Comparison of ENCODE assay signal across 19 mouse cellular contexts in the genomic region with DNA sequence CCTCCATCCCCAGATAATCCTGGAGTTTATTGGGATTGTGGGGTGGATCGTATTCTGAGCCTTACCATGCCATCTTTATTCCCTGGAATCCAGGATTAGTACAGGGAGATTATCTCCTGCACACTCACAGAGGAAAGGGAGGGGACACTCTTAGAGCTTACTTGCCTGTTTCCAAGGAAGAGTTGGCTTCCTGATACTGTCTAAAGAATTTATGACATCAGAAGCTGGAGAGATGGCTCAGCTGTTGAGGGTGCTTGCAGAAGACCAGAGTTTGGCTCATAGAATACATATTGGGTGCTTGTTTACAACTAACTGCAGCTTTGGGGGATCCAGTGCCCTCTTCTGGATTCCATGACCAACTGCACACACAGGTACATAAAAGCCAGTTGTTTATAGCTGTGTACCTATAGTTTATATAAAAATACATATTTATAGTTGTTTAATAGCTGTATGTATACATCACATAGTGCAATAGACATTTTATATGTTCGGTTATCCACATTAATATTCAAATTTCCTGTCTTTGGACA. TPM values are rescaled to one million over a fixed set of nuclear protein-coding genes. Genes with fewer than 3 reads are reported as not detected.
A peak's percentile ranks its signal among the peaks of the same experiment; 100 is the strongest.
DNase-seq lines count a peak whose midpoint lies in the region; ATAC-seq and TF ChIP-seq lines count a peak whose summit lies in the region.
"Had no signal": no experiment of that assay in that cellular context is flagged by ENCODE, and none has a peak within 500 bp of the region (broad histone marks: within the 10 kb centered on the region; RNA-seq: fewer than 3 reads in every experiment).

No protein-coding gene starts in this region.

- H3K9ac ChIP-seq in midbrain, embryonic 11.5 days (ENCODE audit: low read length), result no peak overlapping the region
- H3K9ac ChIP-seq in midbrain, embryonic 16.5 days (ENCODE audit: low read depth, low read length), result no peak overlapping the region
- H3K9ac ChIP-seq: limb, embryonic 12.5 days; neural tube, embryonic 15.5 days had no signal

- DNase-seq in kidney, adult 2 months, result peak; percentile 25
- DNase-seq in kidney, adult 8-10 months, result no peak
- DNase-seq in midbrain, embryonic 11.5 days (ENCODE audit: low spot score, missing footprints), result peak; percentile 61
- DNase-seq in Patski (ENCODE audit: low read depth, low spot score), result no peak
- DNase-seq in cerebellum, postnatal 10 days, result no peak
- DNase-seq in adrenal gland, adult 8-10 months, result no peak
- DNase-seq: adrenal gland, postnatal 14 days; cerebellum, postnatal 14 days; heart, postnatal 14 days; kidney, postnatal 14 days; layer of hippocampus, postnatal 36 days had no signal

- ATAC-seq in midbrain, embryonic 11.5 days (ENCODE audit: low FRiP score), result no peak
- ATAC-seq in midbrain, embryonic 16.5 days, result no peak
- ATAC-seq in Patski, result no peak
- ATAC-seq in megakaryocyte-erythroid progenitor cell, adult 5-6 weeks (replicated peaks; ENCODE audit: low FRiP score, low TSS enrichment, poor library complexity, severe bottlenecking), result 0 out of 2 replicates have a peak, but pooled peaks have one; percentile 32
- ATAC-seq: hindbrain, postnatal 0 days had no signal

- TF ChIP-seq CTCF in kidney, adult 2 months (conservative IDR thresholded peaks at IDR 0.05; ENCODE audit: insufficient read depth, insufficient read length, low read depth, low read length), result peak; percentile 8; the same call in 1 of the 2 replicates
- peak; percentile 33 for TF ChIP-seq CTCF in Patski (IDR thresholded peaks at IDR 0.05)

- CTCF ChIA-PET in Patski (lab: Charles Lee), result interaction anchor here (0.6 to 1.7 kb wide), 4 partner anchors 8 to 383 kb away, joined by 3 to 13 read pairs (median 3); no protein-coding TSS in a partner anchor

- H3K27ac ChIP-seq in kidney, adult 2 months (ENCODE audit: insufficient read depth, low read depth, low read length), result 0 out of 2 replicates have a peak overlapping the region, but pooled peaks have one; percentile 12
- no peak overlapping the region for H3K27ac ChIP-seq in midbrain, embryonic 11.5 days (ENCODE audit: low read depth, low read length)
- H3K27ac ChIP-seq in midbrain, embryonic 16.5 days (ENCODE audit: low read length), result no peak overlapping the region
- H3K27ac ChIP-seq: hindbrain, postnatal 0 days; limb, embryonic 12.5 days; macrophage; neural tube, embryonic 15.5 days had no signal

- H3K4me3 ChIP-seq in kidney, adult 2 months (ENCODE audit: insufficient read depth, low read depth, low read length), result no peak overlapping the region
- H3K4me3 ChIP-seq in midbrain, embryonic 11.5 days (ENCODE audit: low read depth, low read length), result no peak overlapping the region
- no peak overlapping the region for H3K4me3 ChIP-seq in midbrain, embryonic 16.5 days (ENCODE audit: low read depth, low read length)
- H3K4me3 ChIP-seq: limb, embryonic 12.5 days; neural tube, embryonic 15.5 days had no signal

- H3K4me2 ChIP-seq in midbrain, embryonic 11.5 days, result no peak overlapping the region
- no peak overlapping the region for H3K4me2 ChIP-seq in midbrain, embryonic 16.5 days (ENCODE audit: low read length)
- H3K4me2 ChIP-seq: limb, embryonic 12.5 days; neural tube, embryonic 15.5 days had no signal

- H3K36me3 ChIP-seq in kidney, adult 2 months (ENCODE audit: control insufficient read depth, insufficient read depth, low read length), result peaks cover 5% of the 10 kb centered on the region
- H3K36me3 ChIP-seq in midbrain, embryonic 11.5 days (ENCODE audit: control insufficient read depth, insufficient read depth, low read length), result peaks cover 18% of the 10 kb centered on the region; the same call in 1 of the 2 replicates
- H3K36me3 ChIP-seq in midbrain, embryonic 16.5 days (ENCODE audit: control insufficient read depth, insufficient read depth, low read length), result no peaks in the 10 kb centered on the region; the same call in 1 of the 2 replicates

- in situ Hi-C loops in Patski (cut with MboI; ENCODE audit: low pct_unique_long_range_greater_than_20kb), result no loop called here

- no peaks in the 10 kb centered on the region for H3K4me1 ChIP-seq in kidney, adult 2 months (ENCODE audit: control insufficient read depth, insufficient read depth, low read length)
- no peaks in the 10 kb centered on the region for H3K4me1 ChIP-seq in midbrain, embryonic 11.5 days (ENCODE audit: control insufficient read depth, insufficient read depth, low read length)
- no peaks in the 10 kb centered on the region for H3K4me1 ChIP-seq in midbrain, embryonic 16.5 days (ENCODE audit: control insufficient read depth, insufficient read depth, low read length)
- H3K4me1 ChIP-seq: limb, embryonic 12.5 days; neural tube, embryonic 15.5 days had no signal

- POLR2A ChIA-PET in Patski (lab: Charles Lee), result no interaction called here

- H3K9me3 ChIP-seq in midbrain, embryonic 11.5 days (ENCODE audit: control insufficient read depth, low read length), result no peaks in the 10 kb centered on the region
- H3K9me3 ChIP-seq in midbrain, embryonic 16.5 days (replicated peaks; ENCODE audit: control insufficient read depth, low read length, poor library complexity, severe bottlenecking), result no peaks in the 10 kb centered on the region
- H3K9me3 ChIP-seq: limb, embryonic 12.5 days; neural tube, embryonic 15.5 days had no signal

- 93% methylated on average over 2 of the region's 2 CpGs for WGBS in kidney, adult 2 months
- 85% methylated on average over 2 of the region's 2 CpGs for WGBS in midbrain, embryonic 11.5 days
- 77% methylated on average over 2 of the region's 2 CpGs for WGBS in midbrain, embryonic 16.5 days

- TF ChIP-seq POLR2A in kidney, adult 2 months (IDR thresholded peaks at IDR 0.05; ENCODE audit: low read depth, low read length), result no peak

- H3K27me3 ChIP-seq in kidney, adult 2 months (replicated peaks; ENCODE audit: control insufficient read depth, insufficient read depth, low read length), result no peaks in the 10 kb centered on the region
- H3K27me3 ChIP-seq in midbrain, embryonic 11.5 days (ENCODE audit: control insufficient read depth, insufficient read depth, low read length), result no peaks in the 10 kb centered on the region
- H3K27me3 ChIP-seq in midbrain, embryonic 16.5 days (ENCODE audit: control insufficient read depth, insufficient read depth, low read depth, low read length), result no peaks in the 10 kb centered on the region
- H3K27me3 ChIP-seq in Patski, result no peaks in the 10 kb centered on the region
- H3K27me3 ChIP-seq: limb, embryonic 12.5 days; neural tube, embryonic 15.5 days had no signal

RNA-seq across cellular contexts. Expression of a gene that starts 32.6 kb away (rescaled TPM):
- not detected in 2 replicates for polyA plus RNA-seq in kidney, adult 2 months (2012; rRNA removed)
- 0.94 and 2.5 TPM in 2 replicates for polyA plus RNA-seq in midbrain, embryonic 11.5 days (2014; fragmentation: Nextera tagmentation; extraction: Ambion mirVana)
- polyA plus RNA-seq in midbrain, embryonic 16.5 days (2015; fragmentation: Nextera tagmentation; extraction: Ambion mirVana), result not detected in 2 replicates
- 2.0 TPM for polyA plus RNA-seq in Patski (2021)
- not detected in 2 replicates for total RNA-seq in megakaryocyte-erythroid progenitor cell, adult 5-6 weeks (2014; fragmentation: Nextera tagmentation)
- total RNA-seq in megakaryocyte-erythroid progenitor cell, adult 5-6 weeks (2017), result 1.0 TPM in 1 of 2 replicates, not detected in the other
- total RNA-seq in adrenal gland, adult 8-10 months (2022), result 1 to 10 TPM in 1 of 4 experiments, under 1 TPM in 2, not detected in 1; 0.61 to 1.2 (median 0.75) TPM
- total RNA-seq: hindbrain, postnatal 0 days; monocyte, adult 5-6 weeks had no signal
- polyA plus RNA-seq: embryonic facial prominence, embryonic 11.5 days; neural tube, embryonic 15.5 days had no signal

RNA-seq across cellular contexts. Expression of a gene that starts 33.1 kb away (rescaled TPM):
- 70.9 and 73.6 TPM in 2 replicates for polyA plus RNA-seq in kidney, adult 2 months (2012; rRNA removed)
- 114 and 118 TPM in 2 replicates for polyA plus RNA-seq in midbrain, embryonic 11.5 days (2014; fragmentation: Nextera tagmentation; extraction: Ambion mirVana)
- 61.6 and 61.7 TPM in 2 replicates for polyA plus RNA-seq in midbrain, embryonic 16.5 days (2015; fragmentation: Nextera tagmentation; extraction: Ambion mirVana)
- 106 TPM for polyA plus RNA-seq in Patski (2021)
- total RNA-seq in megakaryocyte-erythroid progenitor cell, adult 5-6 weeks (2014; fragmentation: Nextera tagmentation), result 85.5 and 86.5 TPM in 2 replicates
- 126 and 132 TPM in 2 replicates for total RNA-seq in megakaryocyte-erythroid progenitor cell, adult 5-6 weeks (2017)
- total RNA-seq in adrenal gland, adult 8-10 months (2022), result 100 to 1,000 TPM; 109 to 136 (median 122) TPM

Comparison
In these comparisons a context has a peak if more than half of its experiments do, and no peak if none do; other contexts are left out.
1. DNase-seq: peak in kidney, adult 2 months (single experiment) and midbrain, embryonic 11.5 days (single experiment); none in kidney, adult 8-10 months (0 of 2), Patski (single experiment), cerebellum, postnatal 10 days (0 of 2) and adrenal gland, adult 8-10 months (single experiment).